Comparison of ENCODE assay signal across 22 mouse cellular contexts in genomic region chr9:86728214-86728814, GRCm38 (mm10). TPM values are rescaled to one million over a fixed set of nuclear protein-coding genes. Genes with fewer than 3 reads are reported as not detected.
DNase-seq lines count a peak whose midpoint lies in the region; ATAC-seq lines count a peak whose summit lies in the region.
"Had no signal": no experiment of that assay in that cellular context is flagged by ENCODE, and none has a peak within 500 bp of the region (broad histone marks: within the 10 kb centered on the region; RNA-seq: fewer than 3 reads in every experiment).

No protein-coding gene starts in this region.

- H3K27me3 ChIP-seq in lung, embryonic 16.5 days (ENCODE audit: control insufficient read depth, insufficient read depth, low read depth, low read length), result no peaks in the 10 kb centered on the region
- H3K27me3 ChIP-seq in stomach, embryonic 15.5 days (replicated peaks), result no peaks in the 10 kb centered on the region
- H3K27me3 ChIP-seq: CH12.LX; lung, embryonic 15.5 days; neural tube, embryonic 13.5 days had no signal

- no peak overlapping the region for H3K27ac ChIP-seq in lung, embryonic 16.5 days (ENCODE audit: low read length)
- no peak overlapping the region for H3K27ac ChIP-seq in stomach, embryonic 15.5 days
- H3K27ac ChIP-seq: forebrain, embryonic 10.5 days; heart, embryonic 10.5 days; hindbrain, postnatal 0 days; lung, embryonic 15.5 days; midbrain, embryonic 10.5 days; neural tube, embryonic 13.5 days had no signal

- no peaks in the 10 kb centered on the region for H3K36me3 ChIP-seq in lung, embryonic 16.5 days (ENCODE audit: control insufficient read depth, insufficient read depth, low read length)
- H3K36me3 ChIP-seq in stomach, embryonic 15.5 days, result no peaks in the 10 kb centered on the region
- H3K36me3 ChIP-seq: forebrain, embryonic 10.5 days; heart, embryonic 10.5 days; lung, embryonic 15.5 days; midbrain, embryonic 10.5 days; neural tube, embryonic 13.5 days had no signal

- H3K9ac ChIP-seq in lung, embryonic 16.5 days (ENCODE audit: low read length), result no peak overlapping the region
- H3K9ac ChIP-seq in stomach, embryonic 15.5 days, result no peak overlapping the region
- H3K9ac ChIP-seq: lung, embryonic 15.5 days; neural tube, embryonic 13.5 days had no signal

- no peak overlapping the region for H3K4me3 ChIP-seq in lung, embryonic 16.5 days (ENCODE audit: low read length)
- H3K4me3 ChIP-seq in stomach, embryonic 15.5 days (replicated peaks), result no peak overlapping the region
- H3K4me3 ChIP-seq: forebrain, embryonic 10.5 days; heart, embryonic 10.5 days; lung, embryonic 15.5 days; midbrain, embryonic 10.5 days; neural tube, embryonic 13.5 days had no signal

- H3K4me1 ChIP-seq in lung, embryonic 16.5 days (replicated peaks; ENCODE audit: control insufficient read depth, insufficient read depth, low read length), result no peaks in the 10 kb centered on the region
- no peaks in the 10 kb centered on the region for H3K4me1 ChIP-seq in stomach, embryonic 15.5 days
- H3K4me1 ChIP-seq: heart, embryonic 10.5 days; lung, embryonic 15.5 days; midbrain, embryonic 10.5 days had no signal

- peak; percentile 65 for DNase-seq in adrenal gland, postnatal 10 days
- no peak for DNase-seq in adrenal gland, adult 18-20 months (ENCODE audit: low spot score in 2 of 2)
- peak; percentile 45 to 55 for DNase-seq in adrenal gland, postnatal 36 days
- DNase-seq in cerebellum, adult 11 months, result no peak
- DNase-seq in left cerebral cortex, adult 18-20 months (ENCODE audit: low spot score in 2 of 2), result no peak
- no peak for DNase-seq in right cerebral cortex, postnatal 10 days (ENCODE audit: low spot score in 2 of 2)
- DNase-seq: cerebellum, adult 2 months; gastrocnemius, postnatal 25 days; heart, postnatal 36 days; kidney, adult 8-10 months; kidney, postnatal 36 days; liver; thymus, postnatal 4 days had no signal

- H3K4me2 ChIP-seq in lung, embryonic 16.5 days (ENCODE audit: low read depth, low read length), result no peak overlapping the region
- H3K4me2 ChIP-seq in stomach, embryonic 15.5 days, result no peak overlapping the region
- H3K4me2 ChIP-seq: lung, embryonic 15.5 days; neural tube, embryonic 13.5 days had no signal

- WGBS in lung, embryonic 16.5 days, result 72% methylated on average over 10 of the region's 10 CpGs
- 69% methylated on average over 10 of the region's 10 CpGs for WGBS in stomach, embryonic 15.5 days

- H3K9me3 ChIP-seq in lung, embryonic 16.5 days (ENCODE audit: control insufficient read depth, low read length), result no peaks in the 10 kb centered on the region
- no peaks in the 10 kb centered on the region for H3K9me3 ChIP-seq in stomach, embryonic 15.5 days
- H3K9me3 ChIP-seq: forebrain, embryonic 10.5 days; heart, embryonic 10.5 days; lung, embryonic 15.5 days; midbrain, embryonic 10.5 days; neural tube, embryonic 13.5 days had no signal

- ATAC-seq in lung, embryonic 16.5 days (ENCODE audit: low read depth), result peak; percentile 36; the same call in 1 of the 2 replicates
- ATAC-seq in stomach, embryonic 15.5 days (ENCODE audit: insufficient read depth, low FRiP score, low read depth), result peak; percentile 66
- ATAC-seq: hindbrain, postnatal 0 days had no signal

RNA-seq across cellular contexts. Expression of gene Prss35, which starts 15.1 kb away (rescaled TPM):
- 100 to 1,000 TPM in 1 of 2 experiments, 10 to 100 TPM in 1; 80.4 to 108 TPM for total RNA-seq in adrenal gland, postnatal 10 days (2021)
- 100 to 1,000 TPM; 136 to 445 TPM for total RNA-seq in adrenal gland, adult 18-20 months (2021)
- total RNA-seq in adrenal gland, postnatal 36 days (2021), result 100 to 1,000 TPM; 153 to 823 TPM
- polyA plus RNA-seq in lung, embryonic 16.5 days (2015; fragmentation: Nextera tagmentation; extraction: Ambion mirVana), result 40.0 and 48.1 TPM in 2 replicates
- 15.8 and 17.5 TPM in 2 replicates for polyA plus RNA-seq in stomach, embryonic 15.5 days (2015; fragmentation: Nextera tagmentation; extraction: Ambion mirVana)
- total RNA-seq in left cerebral cortex, adult 18-20 months (2021), result 1 to 10 TPM; 1.1 to 2.4 TPM
- total RNA-seq: CH12.LX had no signal

RNA-seq across cellular contexts. Expression of gene Me1, which starts 32.6 kb away (rescaled TPM):
- total RNA-seq in adrenal gland, postnatal 10 days (2021), result 100 to 1,000 TPM; 231 to 293 TPM
- total RNA-seq in adrenal gland, adult 18-20 months (2021), result 1,000 to 10,000 TPM; 1,361 to 1,780 TPM
- 1,000 to 10,000 TPM; 1,431 to 2,044 TPM for total RNA-seq in adrenal gland, postnatal 36 days (2021)
- 24.8 and 26.2 TPM in 2 replicates for polyA plus RNA-seq in lung, embryonic 16.5 days (2015; fragmentation: Nextera tagmentation; extraction: Ambion mirVana)
- 19.3 and 22.5 TPM in 2 replicates for polyA plus RNA-seq in stomach, embryonic 15.5 days (2015; fragmentation: Nextera tagmentation; extraction: Ambion mirVana)
- total RNA-seq in left cerebral cortex, adult 18-20 months (2021), result 10 to 100 TPM; 49.3 to 52.9 TPM

Comparison
In these comparisons a context has a peak if more than half of its experiments do, and no peak if none do; other contexts are left out.
1. DNase-seq: peak in adrenal gland, postnatal 10 days (single experiment) and adrenal gland, postnatal 36 days (2 of 2); none in adrenal gland, adult 18-20 months (0 of 2), cerebellum, adult 11 months (single experiment), left cerebral cortex, adult 18-20 months (0 of 2) and right cerebral cortex, postnatal 10 days (0 of 2).
2. RNA of gene Me1, which starts 32.6 kb away (total RNA-seq): 1,431 to 2,044 TPM in adrenal gland, postnatal 36 days and 1,361 to 1,780 TPM in adrenal gland, adult 18-20 months; 231 to 293 TPM in adrenal gland, postnatal 10 days and 49.3 to 52.9 TPM in left cerebral cortex, adult 18-20 months; every median in the first group is over 4 times any median in the second.
3. RNA of gene Prss35, which starts 15.1 kb away (total RNA-seq): 153 to 823 TPM in adrenal gland, postnatal 36 days, 136 to 445 TPM in adrenal gland, adult 18-20 months and 80.4 to 108 TPM in adrenal gland, postnatal 10 days; 1.1 to 2.4 TPM in left cerebral cortex, adult 18-20 months; every median in the first group is over 10 times any median in the second.